Mouse (Mus musculus): ENCODE data around the gene Hs6st3. TPM values are rescaled to one million over a fixed set of nuclear protein-coding genes. Genes with fewer than 3 reads are reported as not detected.

Hs6st3 gene
- polyA plus RNA-seq, 1 experiment from 2014 or later: not detected

DNA sequence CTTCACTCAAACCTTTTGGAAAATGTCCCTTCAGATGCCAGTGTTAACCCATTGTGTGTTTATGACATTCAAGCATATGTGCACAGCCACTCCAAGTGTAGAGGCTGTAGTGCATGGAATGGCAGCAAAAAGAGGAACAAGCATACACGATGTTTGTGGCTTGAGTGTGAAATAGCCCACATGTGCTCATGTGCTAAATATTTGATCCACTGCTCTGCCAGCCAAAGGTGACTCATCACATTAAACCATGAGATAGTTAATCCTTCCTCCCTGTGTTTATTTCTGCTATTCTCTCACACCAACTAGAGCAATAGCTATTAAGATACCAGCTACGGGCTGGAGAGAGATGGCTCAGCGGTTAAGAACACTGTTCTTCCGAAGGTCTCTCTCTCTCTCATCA, 223.3 kb downstream of the Hs6st3 start:
- no peak overlapping the region for H3K4me3 ChIP-seq
- ATAC-seq: no peak
- WGBS (ENCODE audit: insufficient replicate concordance): 82% methylated on average over 4 of the region's 4 CpGs

GRCm38 (mm10) chr14:119367866-119368425, 229.8 kb downstream of the Hs6st3 start:
- no peak for ATAC-seq
- Histone ChIP-seq H3K4me2 (no peak overlapping the region), H3K27me3 (replicated peaks) (no peaks in the 10 kb centered on the region), H3K4me3 (no peak overlapping the region), H3K9ac (no peak overlapping the region), H3K36me3 (no peaks in the 10 kb centered on the region), H3K4me1 (no peaks in the 10 kb centered on the region), H3K9me3 (replicated peaks) (no peaks in the 10 kb centered on the region), H3K27ac (no peak overlapping the region)
- 70% methylated on average over 3 of the region's 3 CpGs for WGBS (ENCODE audit: insufficient replicate concordance)

More for the DNA sequence above, 223.3 kb downstream of the Hs6st3 start:
- no peak overlapping the region for H3K4me2 ChIP-seq
- no peaks in the 10 kb centered on the region for H3K27me3 ChIP-seq (replicated peaks)
- no peak overlapping the region for H3K27ac ChIP-seq
- H3K4me1 ChIP-seq: no peaks in the 10 kb centered on the region
- H3K9ac ChIP-seq: no peak overlapping the region
- no peaks in the 10 kb centered on the region for H3K9me3 ChIP-seq (replicated peaks)
- H3K36me3 ChIP-seq: no peaks in the 10 kb centered on the region

- Histone ChIP-seq H3K27ac (no peak overlapping the region), H3K36me3 (no peaks in the 10 kb centered on the region), H3K4me2 (no peak overlapping the region), H3K4me1 (no peaks in the 10 kb centered on the region), H3K9ac (no peak overlapping the region), H3K27me3 (replicated peaks) (no peaks in the 10 kb centered on the region), H3K9me3 (replicated peaks) (no peaks in the 10 kb centered on the region), H3K4me3 (no peak overlapping the region)
- ATAC-seq: no peak
- 60% methylated on average over 8 of the region's 8 CpGs for WGBS (ENCODE audit: insufficient replicate concordance)
Measured at GRCm38 (mm10) chr14:119369274-119369673, 231.1 kb downstream of the Hs6st3 start.

- Histone ChIP-seq H3K9ac (no peak overlapping the region), H3K36me3 (no peaks in the 10 kb centered on the region), H3K4me1 (no peaks in the 10 kb centered on the region), H3K4me2 (no peak overlapping the region), H3K27me3 (replicated peaks) (no peaks in the 10 kb centered on the region), H3K27ac (no peak overlapping the region), H3K4me3 (no peak overlapping the region), H3K9me3 (replicated peaks) (no peaks in the 10 kb centered on the region)
- ATAC-seq: no peak
- WGBS (ENCODE audit: insufficient replicate concordance): 73% methylated on average over 7 of the region's 7 CpGs
Measured at GRCm38 (mm10) chr14:119370013-119370412, 231.9 kb downstream of the Hs6st3 start.

- H3K4me1 ChIP-seq: no peaks in the 10 kb centered on the region
- 60% methylated on average over 2 of the region's 2 CpGs for WGBS (ENCODE audit: insufficient replicate concordance)
- H3K9ac ChIP-seq: no peak overlapping the region
- H3K36me3 ChIP-seq: no peaks in the 10 kb centered on the region
- no peak overlapping the region for H3K27ac ChIP-seq
- H3K9me3 ChIP-seq (replicated peaks): 0 out of 2 replicates have a peak, but pooled peaks cover 3% of the 10 kb centered on the region
- H3K27me3 ChIP-seq (replicated peaks): no peaks in the 10 kb centered on the region
- ATAC-seq: no peak
- H3K4me3 ChIP-seq: no peak overlapping the region
- no peak overlapping the region for H3K4me2 ChIP-seq
Measured at GRCm38 (mm10) chr14:119379303-119379702, 241.2 kb downstream of the Hs6st3 start.

DNA sequence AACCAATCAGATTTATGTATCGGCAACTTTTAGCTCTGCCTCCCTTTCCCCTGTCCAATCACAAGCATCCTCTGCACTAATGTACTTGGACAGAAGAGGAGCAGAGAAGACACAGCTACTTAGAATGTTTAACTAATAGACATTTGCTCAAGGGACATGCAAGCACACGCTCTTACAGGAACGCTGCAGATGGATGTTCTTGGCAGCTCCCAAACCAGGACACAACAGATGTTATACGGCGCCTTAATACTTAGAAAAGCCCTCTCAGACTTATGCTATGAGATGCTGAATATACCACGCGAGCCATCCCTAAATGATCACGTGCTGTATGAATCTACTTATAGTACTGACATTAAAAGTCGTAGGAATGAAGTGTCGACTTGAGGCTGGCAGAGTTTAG, 263.5 kb downstream of the Hs6st3 start:
- H3K4me1 ChIP-seq: no peaks in the 10 kb centered on the region
- ATAC-seq: no peak
- H3K27me3 ChIP-seq (replicated peaks): no peaks in the 10 kb centered on the region
- H3K9ac ChIP-seq: no peak overlapping the region
- no peak overlapping the region for H3K4me3 ChIP-seq
- H3K9me3 ChIP-seq (replicated peaks): no peaks in the 10 kb centered on the region
- no peaks in the 10 kb centered on the region for H3K36me3 ChIP-seq
- 84% methylated on average over 10 of the region's 10 CpGs for WGBS (ENCODE audit: insufficient replicate concordance)
- H3K4me2 ChIP-seq: no peak overlapping the region
- no peak overlapping the region for H3K27ac ChIP-seq

GRCm38 (mm10) chr14:119409334-119410050, 271.4 kb downstream of the Hs6st3 start:
- ATAC-seq: no peak
- no peak overlapping the region for H3K27ac ChIP-seq
- no peak overlapping the region for H3K4me2 ChIP-seq
- no peak overlapping the region for H3K4me3 ChIP-seq
- no peaks in the 10 kb centered on the region for H3K4me1 ChIP-seq
- no peaks in the 10 kb centered on the region for H3K9me3 ChIP-seq (replicated peaks)
- no peaks in the 10 kb centered on the region for H3K27me3 ChIP-seq (replicated peaks)
- WGBS (ENCODE audit: insufficient replicate concordance): 58% methylated on average over 11 of the region's 11 CpGs
- no peaks in the 10 kb centered on the region for H3K36me3 ChIP-seq
- no peak overlapping the region for H3K9ac ChIP-seq

- H3K9ac ChIP-seq: no peak overlapping the region
- H3K9me3 ChIP-seq (replicated peaks): no peaks in the 10 kb centered on the region
- H3K4me1 ChIP-seq: no peaks in the 10 kb centered on the region
- WGBS (ENCODE audit: insufficient replicate concordance): 73% methylated on average over 5 of the region's 5 CpGs
- H3K4me2 ChIP-seq: no peak overlapping the region
- no peaks in the 10 kb centered on the region for H3K36me3 ChIP-seq
- no peak overlapping the region for H3K27ac ChIP-seq
- no peak overlapping the region for H3K4me3 ChIP-seq
- no peak for ATAC-seq
- no peaks in the 10 kb centered on the region for H3K27me3 ChIP-seq (replicated peaks)
Measured at GRCm38 (mm10) chr14:119422894-119423293, 284.8 kb downstream of the Hs6st3 start.

- no peaks in the 10 kb centered on the region for H3K36me3 ChIP-seq
- no peak overlapping the region for H3K4me3 ChIP-seq
- H3K4me1 ChIP-seq: no peaks in the 10 kb centered on the region
- H3K27me3 ChIP-seq (replicated peaks): no peaks in the 10 kb centered on the region
- no peak for ATAC-seq
- no peak overlapping the region for H3K4me2 ChIP-seq
- no peaks in the 10 kb centered on the region for H3K9me3 ChIP-seq (replicated peaks)
- H3K9ac ChIP-seq: no peak overlapping the region
- WGBS (ENCODE audit: insufficient replicate concordance): 34% methylated on average over 4 of the region's 4 CpGs
- no peak overlapping the region for H3K27ac ChIP-seq
Measured at GRCm38 (mm10) chr14:119450471-119450870, 312.3 kb downstream of the Hs6st3 start.

DNA sequence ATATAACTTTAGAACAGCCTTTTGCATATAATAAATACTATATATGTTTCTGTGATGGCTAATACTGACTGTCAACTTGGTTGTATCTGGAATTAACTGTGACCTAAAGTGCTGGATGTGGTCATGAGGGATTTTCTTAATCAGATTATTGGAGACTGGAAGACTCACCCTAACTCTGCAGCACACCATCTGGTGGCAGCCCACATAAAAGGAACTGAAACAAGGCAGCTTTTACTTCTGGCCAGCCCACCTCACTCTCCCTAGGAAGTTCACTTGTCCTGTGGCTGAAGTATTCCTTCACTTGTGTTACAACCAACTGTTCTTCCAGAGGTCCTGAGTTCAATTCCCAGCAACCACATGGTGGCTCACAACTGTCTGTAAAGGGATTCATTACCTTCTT, 313.5 kb downstream of the Hs6st3 start:
- no peaks in the 10 kb centered on the region for H3K4me1 ChIP-seq
- H3K4me2 ChIP-seq: no peak overlapping the region
- H3K4me3 ChIP-seq: no peak overlapping the region
- H3K27ac ChIP-seq: no peak overlapping the region
- H3K9ac ChIP-seq: no peak overlapping the region
- no peak for ATAC-seq
- H3K27me3 ChIP-seq (replicated peaks): no peaks in the 10 kb centered on the region
- no peaks in the 10 kb centered on the region for H3K9me3 ChIP-seq (replicated peaks)
- H3K36me3 ChIP-seq: no peaks in the 10 kb centered on the region

- ATAC-seq: no peak
- no peak overlapping the region for H3K4me2 ChIP-seq
- H3K4me1 ChIP-seq: no peaks in the 10 kb centered on the region
Measured at GRCm38 (mm10) chr14:119452382-119452781, 314.2 kb downstream of the Hs6st3 start.

GRCm38 (mm10) chr14:119452797-119453196, 314.7 kb downstream of the Hs6st3 start:
- H3K9me3 ChIP-seq (replicated peaks): no peaks in the 10 kb centered on the region
- WGBS (ENCODE audit: insufficient replicate concordance): 66% methylated on average over 3 of the region's 3 CpGs
- no peak overlapping the region for H3K4me3 ChIP-seq
- no peaks in the 10 kb centered on the region for H3K27me3 ChIP-seq (replicated peaks)
- no peak overlapping the region for H3K9ac ChIP-seq
- ATAC-seq: no peak
- H3K27ac ChIP-seq: no peak overlapping the region
- no peak overlapping the region for H3K4me2 ChIP-seq
- no peaks in the 10 kb centered on the region for H3K36me3 ChIP-seq
- no peaks in the 10 kb centered on the region for H3K4me1 ChIP-seq

More at GRCm38 (mm10) chr14:119452382-119452781, 314.2 kb downstream of the Hs6st3 start:
- Histone ChIP-seq H3K9me3 (replicated peaks) (no peaks in the 10 kb centered on the region), H3K9ac (no peak overlapping the region), H3K4me3 (no peak overlapping the region), H3K27ac (no peak overlapping the region), H3K27me3 (replicated peaks) (no peaks in the 10 kb centered on the region), H3K36me3 (no peaks in the 10 kb centered on the region)

DNA sequence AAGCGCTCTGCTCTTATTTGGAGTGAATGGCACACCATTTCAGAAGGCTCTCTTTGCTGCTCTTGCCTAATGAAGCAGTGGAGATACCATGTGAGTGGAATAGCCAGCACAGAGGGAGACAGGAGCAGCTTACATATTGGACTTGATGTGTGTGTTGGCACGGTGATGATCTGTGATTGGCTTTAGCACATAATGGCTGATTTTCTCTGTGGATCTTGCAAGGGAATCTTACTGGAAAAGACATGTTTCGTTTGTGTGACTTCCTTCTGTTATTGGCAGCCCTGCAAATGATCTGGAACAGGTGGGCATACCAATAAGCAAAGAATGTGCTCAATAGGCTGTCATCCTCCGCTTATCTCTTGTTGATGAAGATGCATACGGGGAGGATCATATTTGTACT, 326.2 kb downstream of the Hs6st3 start:
- Histone ChIP-seq H3K4me1 (no peaks in the 10 kb centered on the region), H3K9ac (no peak overlapping the region), H3K4me3 (no peak overlapping the region), H3K27ac (no peak overlapping the region), H3K36me3 (no peaks in the 10 kb centered on the region), H3K9me3 (replicated peaks) (no peaks in the 10 kb centered on the region), H3K27me3 (replicated peaks) (no peaks in the 10 kb centered on the region), H3K4me2 (no peak overlapping the region)
- ATAC-seq: no peak
- 76% methylated on average over 5 of the region's 5 CpGs for WGBS (ENCODE audit: insufficient replicate concordance)

Data from liver, embryonic 12.5 days (tissue).